Mouse (Mus musculus) neural tube, embryonic 11.5 days (tissue): Measurements from ENCODE around the gene Plekhf1. TPM values are rescaled to one million over a fixed set of nuclear protein-coding genes. Genes with fewer than 3 reads are reported as not detected.

Source experiments
- ATAC-seq: fragments of 200-750 bp; cut with Nextera tagmentation; 2 replicates; pipeline ENCODE4 v1.8.0; 2017; ENCODE audit warnings: moderate number of reproducible peaks, mild to moderate bottlenecking, moderate TSS enrichment, moderate library complexity; ENCODE audit not compliant: insufficient read depth, low FRiP score, low TSS enrichment
- DNase-seq: peaks from one replicate; pipeline ENCODE4 v3.0.0-alpha.2; 2015; ENCODE audit warnings: low spot score
- H3K27ac ChIP-seq: fragments of 300-500 bp; sonication (generic); 2 replicates; pipeline ENCODE4 v1.5.1; 2014; ENCODE audit warnings: low read depth, mild to moderate bottlenecking, low read length
- H3K27me3 ChIP-seq: fragments of 300-500 bp; sonication (generic); 2 replicates; pipeline ENCODE4 v1.6.1; 2014; ENCODE audit warnings: mild to moderate bottlenecking, low read length, mixed read lengths; ENCODE audit not compliant: control insufficient read depth, insufficient read depth
- H3K36me3 ChIP-seq: fragments of 300-500 bp; sonication (generic); 2 replicates; pipeline ENCODE4 v1.6.1; 2014; ENCODE audit warnings: mild to moderate bottlenecking, low read length, moderate library complexity, mixed read lengths; ENCODE audit not compliant: control insufficient read depth, insufficient read depth
- H3K4me1 ChIP-seq: fragments of 300-500 bp; sonication (generic); 2 replicates; pipeline ENCODE4 v1.6.1; 2014; ENCODE audit warnings: low read length, mixed read lengths; ENCODE audit not compliant: control insufficient read depth, insufficient read depth
- H3K4me2 ChIP-seq: fragments of 300-500 bp; sonication (generic); 2 replicates; pipeline ENCODE4 v1.6.1; 2014; ENCODE audit warnings: low read depth, mild to moderate bottlenecking, moderate library complexity
- H3K4me3 ChIP-seq: fragments of 300-500 bp; sonication (generic); 2 replicates; pipeline ENCODE4 v1.5.1; 2014; ENCODE audit warnings: low read depth, low read length
- H3K9ac ChIP-seq: fragments of 300-500 bp; sonication (generic); 2 replicates; pipeline ENCODE4 v1.6.1; 2014; ENCODE audit warnings: mild to moderate bottlenecking, low read length
- H3K9me3 ChIP-seq: fragments of 300-500 bp; sonication (generic); 2 replicates; pipeline ENCODE4 v1.6.1; 2016; ENCODE audit warnings: low read length; ENCODE audit not compliant: control insufficient read depth
- WGBS: fragments of 180-500 bp; shearing (Covaris S2); extraction: QIAGEN DNeasy Blood & Tissue Kit; methylation state at CpG from one replicate; pipeline ENCODE4 v1.1.7; 2014; 5-methylcytosine and 5-hydroxymethylcytosine counted together
- polyA plus RNA-seq: library from polyadenylated mRNA; unstranded; fragments of >200 nt; fragmentation: Nextera tagmentation; extraction: Ambion mirVana; gene quantifications from 2 replicates; pipeline ENCODE4 v1.2.1, GENCODE M21; 2014

Gene Plekhf1
- polyA plus RNA-seq, 1 experiment from 2014 or later, result 1.9 TPM

DNA sequence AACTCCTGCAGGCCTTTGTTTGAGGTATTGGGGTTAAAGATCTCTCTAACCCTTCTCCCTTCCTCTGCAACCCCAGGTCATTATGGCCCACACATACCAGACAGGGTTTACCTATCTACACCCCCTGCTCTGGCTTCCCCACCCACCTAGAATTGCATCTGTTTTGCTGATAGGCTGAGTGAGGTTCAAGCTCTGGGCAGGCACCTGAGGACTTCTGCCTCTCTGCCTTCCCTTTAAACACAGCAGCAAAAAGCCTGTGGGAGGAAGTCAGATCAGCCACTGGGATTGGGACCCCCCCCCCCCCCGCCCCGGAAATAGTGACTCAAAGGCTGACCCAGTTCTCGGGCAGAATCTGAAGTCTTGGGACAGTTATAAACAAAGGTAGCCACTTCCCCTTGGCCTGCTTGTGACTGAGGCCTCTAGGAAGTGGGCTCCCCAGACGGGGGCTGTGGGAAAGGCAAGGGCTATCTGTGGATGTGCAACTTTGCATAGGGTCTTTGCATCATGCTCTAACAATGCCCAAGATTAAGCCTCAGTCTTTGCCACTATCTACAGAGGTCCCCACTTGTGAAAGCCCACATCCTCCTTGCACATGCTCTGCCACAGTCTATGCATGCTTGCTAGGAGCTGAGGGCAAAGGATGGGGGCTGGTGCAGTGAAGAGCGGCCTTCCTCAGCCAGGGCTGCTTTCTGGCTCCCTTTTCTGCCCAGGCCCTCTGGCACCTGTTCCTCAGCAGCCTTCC, 13.2 kb downstream of the Plekhf1 start:
- Histone ChIP-seq H3K36me3 (no peaks in the 10 kb centered on the region), H3K27me3 (no peaks in the 10 kb centered on the region), H3K4me3 (no peak overlapping the region), H3K4me2 (no peak overlapping the region), H3K27ac (no peak overlapping the region), H3K9me3 (no peaks in the 10 kb centered on the region), H3K4me1 (no peaks in the 10 kb centered on the region), H3K9ac (no peak overlapping the region)
- DNase-seq (no peak), ATAC-seq (no peak)
- 76% methylated on average over 5 of the region's 5 CpGs for WGBS

- no peak overlapping the region for H3K9ac ChIP-seq
- no peaks in the 10 kb centered on the region for H3K36me3 ChIP-seq
- no peak for DNase-seq
- no peaks in the 10 kb centered on the region for H3K4me1 ChIP-seq
- H3K9me3 ChIP-seq, result no peaks in the 10 kb centered on the region
- H3K4me3 ChIP-seq, result no peak overlapping the region
- H3K4me2 ChIP-seq, result no peak overlapping the region
- no peak overlapping the region for H3K27ac ChIP-seq
- no peaks in the 10 kb centered on the region for H3K27me3 ChIP-seq
- WGBS, result 64% methylated on average over 3 of the region's 3 CpGs
- no peak for ATAC-seq
Measured at GRCm38 (mm10) chr7:38212651-38213062, 15.2 kb downstream of the Plekhf1 start.

- Histone ChIP-seq H3K36me3 (no peaks in the 10 kb centered on the region), H3K9me3 (no peaks in the 10 kb centered on the region), H3K4me2 (no peak overlapping the region), H3K27me3 (no peaks in the 10 kb centered on the region), H3K27ac (no peak overlapping the region), H3K4me3 (no peak overlapping the region), H3K4me1 (no peaks in the 10 kb centered on the region), H3K9ac (no peak overlapping the region)
- ATAC-seq (no peak), DNase-seq (no peak)
- 74% methylated on average over 11 of the region's 11 CpGs for WGBS
Measured at GRCm38 (mm10) chr7:38209478-38210152, 18.2 kb downstream of the Plekhf1 start.

- 77% methylated on average over 3 of the region's 3 CpGs for WGBS
- no peaks in the 10 kb centered on the region for H3K9me3 ChIP-seq
- no peak overlapping the region for H3K4me3 ChIP-seq
- H3K4me1 ChIP-seq, result no peaks in the 10 kb centered on the region
- no peak overlapping the region for H3K9ac ChIP-seq
- DNase-seq, result no peak
- no peaks in the 10 kb centered on the region for H3K27me3 ChIP-seq
- no peak overlapping the region for H3K4me2 ChIP-seq
- H3K27ac ChIP-seq, result no peak overlapping the region
- H3K36me3 ChIP-seq, result no peaks in the 10 kb centered on the region
- no peak for ATAC-seq
Measured at GRCm38 (mm10) chr7:38208969-38209368, 18.8 kb downstream of the Plekhf1 start.

- Histone ChIP-seq H3K9me3 (no peaks in the 10 kb centered on the region), H3K36me3 (no peaks in the 10 kb centered on the region), H3K27me3 (no peaks in the 10 kb centered on the region), H3K4me3 (no peak overlapping the region), H3K4me2 (no peak overlapping the region), H3K27ac (no peak overlapping the region), H3K9ac (no peak overlapping the region), H3K4me1 (no peaks in the 10 kb centered on the region)
- whole genome bisulfite sequencing, result 82% methylated on average over 3 of the region's 3 CpGs
- DNase-seq, result no peak
- no peak for ATAC-seq
Measured at GRCm38 (mm10) chr7:38206564-38206963, 21.3 kb downstream of the Plekhf1 start.

DNA sequence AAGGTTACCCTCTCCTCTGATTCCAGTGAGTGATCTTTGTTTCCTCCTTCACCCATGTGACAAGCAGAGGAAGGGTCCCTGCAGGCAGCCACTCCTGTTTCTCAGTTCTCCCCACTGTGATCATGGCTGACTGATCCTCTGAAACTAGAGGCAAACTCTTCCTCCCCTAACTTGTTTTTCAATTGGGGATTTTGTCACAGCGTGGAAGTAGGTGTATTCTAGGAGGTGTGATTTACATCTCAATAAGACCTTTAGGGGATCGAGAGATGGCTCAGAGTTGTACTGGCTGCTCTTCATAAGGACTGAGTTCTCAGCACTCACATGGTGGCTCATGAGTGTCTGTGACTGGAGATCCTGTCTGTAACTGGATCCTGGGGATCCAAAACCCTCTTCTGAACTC, 22.0 kb downstream of the Plekhf1 start:
- no peak for ATAC-seq
- no peak overlapping the region for H3K9ac ChIP-seq
- no peaks in the 10 kb centered on the region for H3K36me3 ChIP-seq
- H3K4me3 ChIP-seq, result no peak overlapping the region
- no peak for DNase-seq
- H3K27ac ChIP-seq, result no peak overlapping the region
- no peaks in the 10 kb centered on the region for H3K27me3 ChIP-seq
- 36% methylated on average over 2 of the region's 2 CpGs for WGBS
- H3K4me2 ChIP-seq, result no peak overlapping the region
- H3K4me1 ChIP-seq, result 0 out of 2 replicates have a peak, but pooled peaks cover under 1% of the 10 kb centered on the region
- no peaks in the 10 kb centered on the region for H3K9me3 ChIP-seq

GRCm38 (mm10) chr7:38204314-38204713, 23.5 kb downstream of the Plekhf1 start:
- no peaks in the 10 kb centered on the region for H3K36me3 ChIP-seq
- no peak overlapping the region for H3K9ac ChIP-seq
- WGBS, result 89% methylated on average over 6 of the region's 6 CpGs
- ATAC-seq, result no peak
- H3K4me3 ChIP-seq, result no peak overlapping the region
- no peak overlapping the region for H3K27ac ChIP-seq
- H3K4me2 ChIP-seq, result no peak overlapping the region
- DNase-seq, result no peak
- H3K4me1 ChIP-seq, result 0 out of 2 replicates have a peak, but pooled peaks cover 2% of the 10 kb centered on the region
- H3K27me3 ChIP-seq, result no peaks in the 10 kb centered on the region
- H3K9me3 ChIP-seq, result no peaks in the 10 kb centered on the region

DNA sequence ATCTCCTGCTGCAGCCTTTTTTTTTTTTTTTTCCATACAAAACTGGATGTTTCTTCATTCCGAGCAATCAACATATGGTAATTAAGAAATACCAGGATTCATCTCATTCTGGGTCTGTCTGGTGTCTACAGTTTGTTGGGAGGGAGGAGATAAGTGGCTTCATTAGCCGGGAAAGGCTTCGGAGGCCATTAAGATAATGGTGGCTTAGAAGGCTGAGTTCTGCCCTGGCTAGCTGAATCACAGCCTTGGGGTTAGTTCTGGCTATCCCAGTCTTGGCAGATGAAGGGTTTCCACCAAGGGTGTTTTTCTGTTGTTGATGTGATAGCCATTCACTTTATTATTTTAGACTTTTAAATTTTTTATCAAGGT, 26.5 kb downstream of the Plekhf1 start:
- 46% methylated on average over 3 of the region's 3 CpGs for WGBS
- ATAC-seq, result no peak

More for the DNA sequence above, 26.5 kb downstream of the Plekhf1 start:
- H3K4me1 ChIP-seq, result 0 out of 2 replicates have a peak, but pooled peaks cover 2% of the 10 kb centered on the region
- no peaks in the 10 kb centered on the region for H3K9me3 ChIP-seq
- no peak overlapping the region for H3K4me2 ChIP-seq
- no peak for DNase-seq
- no peaks in the 10 kb centered on the region for H3K27me3 ChIP-seq
- H3K36me3 ChIP-seq, result no peaks in the 10 kb centered on the region
- H3K27ac ChIP-seq, result no peak overlapping the region
- no peak overlapping the region for H3K9ac ChIP-seq
- H3K4me3 ChIP-seq, result no peak overlapping the region
